Mouse (Mus musculus): ENCODE data around the gene Ttf2. TPM values are rescaled to one million over a fixed set of nuclear protein-coding genes. Genes with fewer than 3 reads are reported as not detected.
A peak's percentile ranks its signal among the peaks of the same experiment; 100 is the strongest.

The Ttf2 gene
- polyA plus RNA-seq, 1 experiment, result 1.1 TPM

DNA sequence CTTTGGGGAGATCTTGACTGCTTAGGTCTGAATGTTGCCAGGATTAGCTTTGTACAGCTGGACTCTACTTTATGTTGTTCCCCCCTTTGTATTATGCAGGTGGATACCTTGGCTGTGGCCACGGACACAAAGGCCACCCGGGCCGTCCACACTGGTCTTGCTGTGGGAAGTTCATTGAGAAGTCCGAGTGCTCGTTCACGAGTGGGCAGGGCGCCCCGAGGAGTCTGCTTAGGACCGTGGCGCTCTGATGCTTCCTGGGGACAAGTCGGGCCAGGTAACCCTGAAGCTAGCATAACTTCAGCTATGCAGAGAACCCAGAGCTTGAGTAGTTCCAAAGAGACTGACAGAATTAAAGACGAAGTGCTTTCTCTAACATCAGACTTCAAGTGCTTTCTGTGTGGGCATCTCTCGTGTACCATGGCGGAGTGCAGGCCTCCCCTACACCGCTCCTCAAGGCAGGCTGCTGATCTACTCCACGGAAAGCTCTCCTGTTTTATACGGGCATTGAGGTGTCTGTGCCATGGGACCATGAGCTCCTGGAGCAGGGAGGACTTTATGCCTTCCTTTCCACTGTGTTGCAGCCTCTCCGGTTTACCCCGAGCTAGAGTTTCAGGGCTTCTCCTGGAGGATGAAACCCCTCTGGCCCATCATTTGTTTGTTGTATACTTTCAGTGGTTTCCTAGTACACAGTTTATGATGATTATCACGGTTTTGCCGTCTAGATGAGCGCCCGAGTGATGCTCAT lies 38.0 kb downstream of the Ttf2 start:
- no peaks in the 10 kb centered on the region for H3K27me3 ChIP-seq (ENCODE audit: control insufficient read depth, insufficient read depth, low read length)
- H3K27ac ChIP-seq (ENCODE audit: insufficient read depth, low read depth, low read length), result no peak overlapping the region
- no peak overlapping the region for H3K4me3 ChIP-seq (ENCODE audit: low read depth, low read length)
- 0 out of 2 replicates have a peak, but pooled peaks cover 1% of the 10 kb centered on the region for H3K36me3 ChIP-seq (ENCODE audit: control insufficient read depth, insufficient read depth, low read length)
- H3K4me1 ChIP-seq (ENCODE audit: control insufficient read depth, insufficient read depth, insufficient read length, low read length), result no peaks in the 10 kb centered on the region; the same call in 1 of the 2 replicates
- TF ChIP-seq CTCF (IDR thresholded peaks at IDR 0.05; ENCODE audit: extremely low read depth, insufficient read length, insufficient replicate concordance, low read depth, low read length), result no peak
- no peak for TF ChIP-seq POLR2A (IDR thresholded peaks at IDR 0.05; ENCODE audit: low read depth, low read length)
- WGBS, result 93% methylated on average over 23 of the region's 23 CpGs

- no peak for TF ChIP-seq CTCF (IDR thresholded peaks at IDR 0.05; ENCODE audit: extremely low read depth, insufficient read length, insufficient replicate concordance, low read depth, low read length)
- TF ChIP-seq POLR2A (IDR thresholded peaks at IDR 0.05; ENCODE audit: low read depth, low read length), result no peak
- WGBS, result 84% methylated on average over 16 of the region's 16 CpGs
- no peak overlapping the region for H3K4me3 ChIP-seq (ENCODE audit: low read depth, low read length)
- peaks cover 3% of the 10 kb centered on the region; the same call in 1 of the 2 replicates for H3K4me1 ChIP-seq (ENCODE audit: control insufficient read depth, insufficient read depth, insufficient read length, low read length)
- no peaks in the 10 kb centered on the region for H3K27me3 ChIP-seq (ENCODE audit: control insufficient read depth, insufficient read depth, low read length)
- H3K36me3 ChIP-seq (ENCODE audit: control insufficient read depth, insufficient read depth, low read length), result no peaks in the 10 kb centered on the region
- no peak overlapping the region for H3K27ac ChIP-seq (ENCODE audit: insufficient read depth, low read depth, low read length)
These were observed 44.3 kb downstream of the Ttf2 start for GRCm38 (mm10) chr3:100925176-100925575.

DNA sequence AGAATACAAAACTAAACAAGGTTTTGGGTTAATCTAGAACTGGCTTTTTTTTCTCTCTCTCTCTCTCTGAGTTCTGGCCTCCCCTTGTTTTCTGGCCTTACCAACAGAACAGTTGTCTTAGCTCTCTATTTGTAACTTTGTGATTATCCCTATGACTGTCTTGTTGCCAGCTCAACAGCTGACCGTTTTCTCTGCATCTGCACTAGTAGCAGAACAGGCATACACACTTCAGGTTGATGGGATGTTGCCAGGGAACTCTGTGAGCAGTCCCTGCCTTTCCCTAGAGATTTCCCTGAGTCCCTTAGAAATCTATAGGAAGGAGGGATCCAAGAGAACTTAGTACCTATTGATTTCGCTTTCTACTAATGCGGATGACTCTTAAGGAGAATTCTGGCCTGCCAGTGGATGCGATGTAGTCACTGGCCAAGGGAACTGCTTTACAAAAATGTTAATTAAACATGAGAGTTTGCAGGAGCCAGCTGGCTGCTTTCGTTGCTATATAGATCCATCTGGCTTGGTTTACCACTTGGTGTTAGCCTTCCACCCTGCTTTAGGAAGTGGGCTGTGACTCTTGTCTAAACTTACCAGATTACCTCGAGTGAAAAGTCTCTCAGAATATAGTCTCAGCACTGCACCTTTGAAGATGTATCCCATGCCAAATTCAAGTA lies 45.3 kb downstream of the Ttf2 start:
- Histone ChIP-seq H3K27ac (ENCODE audit: insufficient read depth, low read depth, low read length) (no peak overlapping the region), H3K36me3 (ENCODE audit: control insufficient read depth, insufficient read depth, low read length) (no peaks in the 10 kb centered on the region), H3K4me1 (ENCODE audit: control insufficient read depth, insufficient read depth, insufficient read length, low read length) (peaks cover 3% of the 10 kb centered on the region; the same call in 1 of the 2 replicates), H3K4me3 (ENCODE audit: low read depth, low read length) (no peak overlapping the region), H3K27me3 (ENCODE audit: control insufficient read depth, insufficient read depth, low read length) (no peaks in the 10 kb centered on the region)
- TF ChIP-seq POLR2A (IDR thresholded peaks at IDR 0.05; ENCODE audit: low read depth, low read length) (no peak), CTCF (IDR thresholded peaks at IDR 0.05; ENCODE audit: extremely low read depth, insufficient read length, insufficient replicate concordance, low read depth, low read length) (no peak)
- 68% methylated on average over 6 of the region's 6 CpGs for WGBS

DNA sequence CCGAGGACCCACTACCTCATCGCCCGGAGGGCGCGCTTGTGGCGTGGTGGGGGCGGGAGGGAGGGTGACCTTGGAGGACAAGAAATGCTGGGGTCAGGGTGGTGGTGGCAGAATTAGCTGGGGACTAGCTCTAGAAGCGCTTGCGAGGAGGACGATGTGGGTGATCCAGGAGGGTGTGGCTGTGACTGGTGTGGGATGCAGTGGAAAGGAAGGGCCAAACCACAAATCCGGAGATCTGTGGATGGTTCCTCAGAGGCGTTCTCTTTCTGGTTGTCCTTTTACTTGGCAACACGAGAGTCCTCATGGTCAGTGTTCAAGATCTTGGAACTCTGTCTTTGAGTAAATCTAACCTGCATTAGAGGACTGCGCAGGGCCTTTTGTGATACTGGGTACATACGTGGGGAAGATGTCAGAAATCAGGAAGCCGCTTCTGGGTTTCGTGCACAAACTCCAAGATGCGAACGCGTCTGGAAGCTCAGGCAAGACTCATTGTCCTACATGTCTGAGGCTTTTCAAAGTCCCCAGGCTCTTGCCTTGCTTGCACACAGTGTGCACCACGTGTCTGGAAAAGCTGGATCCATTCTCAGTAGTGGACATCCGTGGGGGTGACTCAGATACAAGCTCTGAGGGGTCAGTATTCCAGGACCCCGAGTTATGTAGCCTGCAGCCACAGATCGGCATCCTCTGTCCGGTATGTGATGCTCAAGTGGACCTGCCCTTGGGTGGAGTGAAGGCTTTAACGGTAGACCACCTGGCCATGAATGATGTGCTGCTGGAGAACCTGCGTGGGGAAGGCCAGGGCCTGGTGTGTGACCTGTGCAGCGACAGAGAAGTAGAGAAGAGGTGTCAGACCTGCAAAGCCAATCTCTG lies 46.7 kb downstream of the Ttf2 start:
- 26% methylated on average over 28 of the region's 28 CpGs for WGBS
- Histone ChIP-seq H3K36me3 (ENCODE audit: control insufficient read depth, insufficient read depth, low read length) (no peaks in the 10 kb centered on the region), H3K4me3 (ENCODE audit: low read depth, low read length) (peak overlapping the region; percentile 67), H3K4me1 (ENCODE audit: control insufficient read depth, insufficient read depth, insufficient read length, low read length) (peaks cover 3% of the 10 kb centered on the region; the same call in 1 of the 2 replicates), H3K27ac (ENCODE audit: insufficient read depth, low read depth, low read length) (no peak overlapping the region), H3K27me3 (ENCODE audit: control insufficient read depth, insufficient read depth, low read length) (no peaks in the 10 kb centered on the region)
- TF ChIP-seq POLR2A (IDR thresholded peaks at IDR 0.05; ENCODE audit: low read depth, low read length), result no peak
- no peak for TF ChIP-seq CTCF (IDR thresholded peaks at IDR 0.05; ENCODE audit: extremely low read depth, insufficient read length, insufficient replicate concordance, low read depth, low read length)

GRCm38 (mm10) chr3:100921825-100922505 lies 47.5 kb downstream of the Ttf2 start, which contains the start of gene Trim45:
Gene Trim45 (plus strand): TSS chr3:100922202.
- peak within 1 kb of the TSS; percentile 67 for H3K4me3 ChIP-seq (ENCODE audit: low read depth, low read length)
- under 1% methylated on average over 39 of the region's 39 CpGs for WGBS
- H3K36me3 ChIP-seq (ENCODE audit: control insufficient read depth, insufficient read depth, low read length), result no peaks in the 10 kb centered on the region
- 0 out of 2 replicates have a peak within 1 kb of the TSS, but pooled peaks have one; percentile 33 for H3K27ac ChIP-seq (ENCODE audit: insufficient read depth, low read depth, low read length)
- H3K4me1 ChIP-seq (ENCODE audit: control insufficient read depth, insufficient read depth, insufficient read length, low read length), result peaks cover 3% of the 10 kb centered on the region; the same call in 1 of the 2 replicates
- TF ChIP-seq POLR2A (IDR thresholded peaks at IDR 0.05; ENCODE audit: low read depth, low read length), result peak; percentile 53; the same call in 1 of the 2 replicates
- no peak for TF ChIP-seq CTCF (IDR thresholded peaks at IDR 0.05; ENCODE audit: extremely low read depth, insufficient read length, insufficient replicate concordance, low read depth, low read length)
- H3K27me3 ChIP-seq (ENCODE audit: control insufficient read depth, insufficient read depth, low read length), result no peaks in the 10 kb centered on the region

DNA sequence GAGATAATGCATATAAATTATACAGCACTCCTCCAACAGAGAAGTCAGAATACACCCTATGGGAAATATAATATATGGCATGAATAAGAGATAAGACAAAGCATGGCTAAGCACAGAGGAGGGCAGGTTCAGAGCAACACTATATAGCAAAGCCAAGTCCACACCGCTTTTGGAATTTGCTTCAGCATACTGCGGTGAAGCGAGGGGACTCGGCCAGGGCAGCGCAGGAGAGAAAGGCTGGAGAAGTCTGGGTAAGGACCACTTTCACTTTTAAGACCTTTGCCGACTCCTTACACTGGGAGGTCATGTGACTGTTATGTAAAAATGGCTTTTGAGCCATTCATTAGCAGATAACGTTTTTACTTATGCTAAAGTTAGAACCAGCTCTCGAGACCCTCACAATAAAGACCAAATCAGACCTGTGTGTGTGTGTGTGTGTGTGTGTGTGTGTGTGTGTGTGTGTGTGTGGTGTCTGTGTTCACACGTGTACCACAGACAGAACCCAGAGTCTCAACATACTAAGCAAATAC lies 48.8 kb downstream of the Ttf2 start:
- Histone ChIP-seq H3K36me3 (ENCODE audit: control insufficient read depth, insufficient read depth, low read length) (no peaks in the 10 kb centered on the region), H3K4me1 (ENCODE audit: control insufficient read depth, insufficient read depth, insufficient read length, low read length) (peaks cover 3% of the 10 kb centered on the region; the same call in 1 of the 2 replicates), H3K4me3 (ENCODE audit: low read depth, low read length) (peak overlapping the region; percentile 26; the same call in 1 of the 2 replicates), H3K27ac (ENCODE audit: insufficient read depth, low read depth, low read length) (no peak overlapping the region), H3K27me3 (ENCODE audit: control insufficient read depth, insufficient read depth, low read length) (no peaks in the 10 kb centered on the region)
- WGBS, result 47% methylated on average over 9 of the region's 9 CpGs
- TF ChIP-seq POLR2A (IDR thresholded peaks at IDR 0.05; ENCODE audit: low read depth, low read length), result no peak

Data from small intestine, adult 2 months (tissue).